Mouse (Mus musculus) lung, postnatal 0 days (tissue): ENCODE data around the gene Slc28a3.

Experiments
- CTCF ChIP-seq: IDR thresholded peaks from 2 replicates; pipeline ENCODE4 v1.5.1; 2016; ENCODE audit warnings: antibody characterized with exemption, mild to moderate bottlenecking
- EP300 ChIP-seq: IDR thresholded peaks from 2 replicates; pipeline ENCODE4 v1.6.1; 2016; ENCODE audit warnings: antibody characterized with exemption, mild to moderate bottlenecking, control low read depth

- no peak for TF ChIP-seq CTCF
- no peak for TF ChIP-seq EP300
Observed at GRCm38 (mm10) chr13:58566181-58566580, 44.5 kb downstream of the Slc28a3 start.
